Mouse (Mus musculus) forebrain, embryonic 10.5 days (tissue): ENCODE measurements at regions not wholly inside any gene's neighbourhood (a gene's known extent, or its start where the extent isn't known, plus 50 kb on each side); places are given as distances from the start of the nearest gene placed in this dataset.

Source experiments
- DNase-seq: peaks from one replicate; pipeline ENCODE4 v3.0.0-alpha.2; 2017; ENCODE audit warnings: low spot score; ENCODE audit errors: extremely low spot score
- H3K27ac ChIP-seq: fragments of 300-500 bp; sonication (generic); 2 replicates; pipeline ENCODE4 v1.5.1; 2016; ENCODE audit warnings: mild to moderate bottlenecking
- H3K27me3 ChIP-seq: fragments of 300-500 bp; sonication (generic); 2 replicates; pipeline ENCODE4 v1.6.1; 2016; ENCODE audit warnings: mild to moderate bottlenecking; ENCODE audit not compliant: poor library complexity, severe bottlenecking
- H3K36me3 ChIP-seq: fragments of 300-500 bp; sonication (generic); replicated peaks from 2 replicates; pipeline ENCODE4 v1.6.1; 2016; ENCODE audit warnings: mild to moderate bottlenecking, moderate library complexity
- H3K4me1 ChIP-seq: fragments of 300-500 bp; sonication (generic); 2 replicates; pipeline ENCODE4 v1.6.1; 2016
- H3K4me3 ChIP-seq: fragments of 300-500 bp; sonication (generic); 2 replicates; pipeline ENCODE4 v1.5.1; 2016; ENCODE audit warnings: mild to moderate bottlenecking, moderate library complexity
- H3K9me3 ChIP-seq: fragments of 300-500 bp; sonication (generic); 2 replicates; pipeline ENCODE4 v1.6.1; 2016; ENCODE audit warnings: mild to moderate bottlenecking, moderate library complexity
- WGBS: fragments of 180-500 bp; shearing (Covaris S2); methylation state at CpG from one replicate; pipeline ENCODE4 v1.1.7; 2016; 5-methylcytosine and 5-hydroxymethylcytosine counted together

DNA sequence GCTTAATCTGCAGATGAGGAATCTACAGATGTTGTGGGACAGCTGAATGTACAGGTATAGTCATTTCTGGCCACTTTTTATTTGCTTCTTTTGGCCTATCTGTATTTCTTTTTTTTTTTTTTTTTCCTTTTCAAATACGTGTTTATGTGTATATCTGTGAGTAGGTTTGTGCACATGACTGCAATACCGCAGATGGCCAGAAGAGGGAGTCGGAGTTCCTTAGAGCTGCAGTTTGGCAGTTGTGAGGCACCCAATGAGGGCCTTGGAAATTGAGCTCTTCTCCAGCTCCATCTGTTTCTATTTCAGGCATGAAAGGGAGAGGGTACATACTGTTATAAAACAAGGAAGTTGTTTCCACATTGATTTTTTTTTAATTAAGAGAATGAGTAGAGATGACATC is 137.2 kb upstream of the Smim23 start:
- Histone ChIP-seq H3K4me3 (no peak overlapping the region), H3K4me1 (peaks cover 20% of the 10 kb centered on the region), H3K9me3 (peaks cover 16% of the 10 kb centered on the region), H3K36me3 (no peaks in the 10 kb centered on the region), H3K27me3 (peaks cover 98% of the 10 kb centered on the region), H3K27ac (no peak overlapping the region)
- 74% methylated on average over 3 of the region's 3 CpGs for WGBS
- no peak for DNase-seq

DNA sequence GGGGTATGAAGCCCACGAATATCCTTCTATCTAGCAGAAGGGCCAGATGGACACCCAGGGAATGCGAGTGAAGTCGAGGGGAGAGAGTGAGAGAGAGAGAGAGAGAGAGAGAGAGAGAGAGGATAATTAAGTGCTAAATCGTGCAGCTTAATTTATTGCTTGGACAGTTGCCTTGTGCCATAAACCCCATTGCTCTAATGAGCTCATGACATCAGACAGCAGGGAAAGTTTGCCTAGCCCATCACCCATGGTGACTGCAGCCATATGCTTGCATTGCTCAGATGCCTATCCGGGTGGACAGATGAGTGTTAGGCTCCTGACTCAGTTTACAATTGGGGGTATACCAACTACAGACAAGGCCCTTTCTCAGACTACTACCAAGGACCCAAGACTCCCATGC is 134.6 kb upstream of the Smim23 start:
- Histone ChIP-seq H3K4me3 (no peak overlapping the region), H3K4me1 (peaks cover 12% of the 10 kb centered on the region), H3K27ac (no peak overlapping the region), H3K36me3 (no peaks in the 10 kb centered on the region), H3K27me3 (peaks cover 89% of the 10 kb centered on the region), H3K9me3 (peaks cover 16% of the 10 kb centered on the region)
- DNase-seq = no peak
- 88% methylated on average over 5 of the region's 5 CpGs for WGBS

DNA sequence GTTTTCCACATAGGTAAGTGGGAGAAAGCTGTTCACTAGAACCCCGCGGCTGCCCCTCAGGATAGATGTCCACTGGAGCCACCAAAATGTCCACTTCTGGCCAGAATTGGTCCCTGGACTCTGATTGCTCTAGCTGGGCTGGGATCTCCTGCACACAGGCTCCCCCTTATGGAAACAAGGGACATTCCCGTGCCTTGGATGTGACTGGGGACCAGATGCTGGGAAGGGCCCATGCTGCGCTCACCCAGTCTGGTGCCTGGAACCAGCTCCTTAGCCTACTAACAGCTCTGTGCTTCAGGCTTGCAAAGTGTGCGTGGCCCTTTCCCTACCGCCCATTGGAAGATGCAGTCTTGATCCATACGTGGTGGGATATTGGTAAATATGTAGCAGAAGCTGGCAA is 132.6 kb upstream of the Smim23 start:
- Histone ChIP-seq H3K27ac (no peak overlapping the region), H3K4me3 (no peak overlapping the region), H3K36me3 (no peaks in the 10 kb centered on the region), H3K9me3 (peaks cover 11% of the 10 kb centered on the region), H3K27me3 (peaks cover 79% of the 10 kb centered on the region), H3K4me1 (no peaks in the 10 kb centered on the region)
- peak; percentile 19 for DNase-seq
- WGBS = 30% methylated on average over 7 of the region's 7 CpGs

- peaks cover 32% of the 10 kb centered on the region for H3K27me3 ChIP-seq
- no peak overlapping the region for H3K27ac ChIP-seq
- no peaks in the 10 kb centered on the region for H3K36me3 ChIP-seq
- H3K9me3 ChIP-seq = no peaks in the 10 kb centered on the region
- H3K4me3 ChIP-seq = no peak overlapping the region
- DNase-seq = no peak
- H3K4me1 ChIP-seq = peaks cover 3% of the 10 kb centered on the region; the same call in 1 of the 2 replicates
These were observed 127.9 kb upstream of the Smim23 start for GRCm38 (mm10) chr11:32952271-32952670.

GRCm38 (mm10) chr11:32948132-32948531 is 123.7 kb upstream of the Smim23 start:
- Histone ChIP-seq H3K9me3 (no peaks in the 10 kb centered on the region), H3K4me1 (peaks cover 3% of the 10 kb centered on the region; the same call in 1 of the 2 replicates), H3K36me3 (no peaks in the 10 kb centered on the region), H3K27ac (no peak overlapping the region), H3K4me3 (no peak overlapping the region), H3K27me3 (peaks cover 8% of the 10 kb centered on the region)
- 78% methylated on average over 4 of the region's 4 CpGs for WGBS
- no peak for DNase-seq

GRCm38 (mm10) chr11:32946481-32947001 is 122.1 kb upstream of the Smim23 start:
- Histone ChIP-seq H3K36me3 (no peaks in the 10 kb centered on the region), H3K27ac (no peak overlapping the region), H3K4me3 (no peak overlapping the region), H3K27me3 (peaks cover 10% of the 10 kb centered on the region; the same call in 1 of the 2 replicates), H3K4me1 (peaks cover 11% of the 10 kb centered on the region), H3K9me3 (no peaks in the 10 kb centered on the region)
- DNase-seq = no peak
- 88% methylated on average over 3 of the region's 3 CpGs for WGBS

- no peak for DNase-seq
- Histone ChIP-seq H3K36me3 (no peaks in the 10 kb centered on the region), H3K27ac (no peak overlapping the region), H3K4me1 (peaks cover 15% of the 10 kb centered on the region), H3K4me3 (no peak overlapping the region), H3K9me3 (no peaks in the 10 kb centered on the region), H3K27me3 (peaks cover 10% of the 10 kb centered on the region; the same call in 1 of the 2 replicates)
- WGBS = 85% methylated on average over 2 of the region's 2 CpGs
These were observed 120.7 kb upstream of the Smim23 start for GRCm38 (mm10) chr11:32945071-32945470.

DNA sequence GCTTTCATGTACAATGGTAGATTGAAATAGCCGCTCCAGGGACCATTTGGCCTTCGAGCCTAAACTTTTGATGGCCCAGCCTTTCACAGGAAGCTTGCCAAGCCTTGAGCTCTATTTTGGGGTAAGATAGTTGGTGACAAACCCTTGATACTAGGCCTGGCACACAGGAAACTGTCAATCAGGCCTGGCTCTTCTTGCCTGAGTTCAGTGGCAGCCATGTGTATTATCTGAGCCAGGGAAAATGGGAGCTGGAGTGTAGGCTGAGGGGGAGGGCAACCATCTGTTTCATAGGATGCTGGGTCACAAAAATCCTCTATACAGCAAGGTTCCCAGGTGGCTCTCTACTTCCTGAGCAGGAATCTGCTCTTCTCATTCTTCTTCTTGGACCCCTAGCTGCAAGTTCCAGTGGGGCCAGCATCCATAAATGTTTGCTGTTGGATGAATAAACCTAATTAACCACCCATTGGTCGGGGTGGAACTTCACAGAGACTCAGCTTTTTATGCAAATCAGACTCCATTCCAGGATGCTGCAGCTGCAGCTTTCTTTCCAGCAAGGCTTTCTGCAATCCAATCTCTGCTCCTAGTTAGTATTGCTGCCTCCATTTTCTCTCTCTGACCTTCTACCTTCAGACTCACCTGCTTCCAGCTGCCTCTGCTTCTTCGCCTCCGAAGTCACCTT is 117.1 kb upstream of the Smim23 start:
- Histone ChIP-seq H3K9me3 (no peaks in the 10 kb centered on the region), H3K27ac (no peak overlapping the region), H3K4me1 (peaks cover 21% of the 10 kb centered on the region), H3K4me3 (no peak overlapping the region), H3K27me3 (peaks cover 18% of the 10 kb centered on the region), H3K36me3 (no peaks in the 10 kb centered on the region)
- 72% methylated on average over 5 of the region's 5 CpGs for WGBS
- DNase-seq = no peak

GRCm38 (mm10) chr11:32939102-32939501 is 114.7 kb upstream of the Smim23 start:
- Histone ChIP-seq H3K4me3 (no peak overlapping the region), H3K27me3 (peaks cover 26% of the 10 kb centered on the region), H3K4me1 (peaks cover 21% of the 10 kb centered on the region), H3K36me3 (no peaks in the 10 kb centered on the region), H3K9me3 (no peaks in the 10 kb centered on the region), H3K27ac (no peak overlapping the region)
- no peak for DNase-seq
- WGBS = 86% methylated on average over 1 of the region's 1 CpGs

DNA sequence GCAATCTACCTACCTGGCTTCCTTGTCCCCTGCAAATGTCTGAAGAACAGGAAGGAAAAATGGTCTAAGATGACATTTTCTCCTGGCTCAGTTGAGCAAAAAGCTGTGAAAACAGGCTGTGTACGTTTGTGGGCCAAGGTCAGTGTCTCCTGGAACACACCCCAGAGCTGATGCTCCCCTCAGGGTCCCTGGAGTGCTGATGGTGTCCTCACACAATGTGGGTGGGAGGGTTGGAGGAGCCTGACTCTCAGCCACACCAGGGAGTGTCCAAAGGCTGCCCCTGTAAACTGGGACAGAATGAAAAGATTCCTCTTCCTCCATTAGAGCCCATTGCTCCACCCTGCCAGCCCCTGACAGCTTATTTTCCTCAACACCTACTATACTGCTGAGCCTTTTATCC is 112.8 kb upstream of the Smim23 start:
- H3K27ac ChIP-seq = no peak overlapping the region
- H3K9me3 ChIP-seq = 0 out of 2 replicates have a peak, but pooled peaks cover 7% of the 10 kb centered on the region
- H3K4me3 ChIP-seq = no peak overlapping the region
- WGBS = 53% methylated on average over 1 of the region's 1 CpGs
- H3K4me1 ChIP-seq = peaks cover 16% of the 10 kb centered on the region
- no peak for DNase-seq
- H3K36me3 ChIP-seq = no peaks in the 10 kb centered on the region
- peaks cover 20% of the 10 kb centered on the region for H3K27me3 ChIP-seq

GRCm38 (mm10) chr11:32931928-32932327 is 107.5 kb upstream of the Smim23 start:
- Histone ChIP-seq H3K27me3 (peaks cover 37% of the 10 kb centered on the region), H3K4me3 (no peak overlapping the region), H3K36me3 (no peaks in the 10 kb centered on the region), H3K4me1 (peaks cover 9% of the 10 kb centered on the region), H3K27ac (no peak overlapping the region), H3K9me3 (0 out of 2 replicates have a peak, but pooled peaks cover 7% of the 10 kb centered on the region)
- DNase-seq = no peak
- 66% methylated on average over 9 of the region's 9 CpGs for WGBS

DNA sequence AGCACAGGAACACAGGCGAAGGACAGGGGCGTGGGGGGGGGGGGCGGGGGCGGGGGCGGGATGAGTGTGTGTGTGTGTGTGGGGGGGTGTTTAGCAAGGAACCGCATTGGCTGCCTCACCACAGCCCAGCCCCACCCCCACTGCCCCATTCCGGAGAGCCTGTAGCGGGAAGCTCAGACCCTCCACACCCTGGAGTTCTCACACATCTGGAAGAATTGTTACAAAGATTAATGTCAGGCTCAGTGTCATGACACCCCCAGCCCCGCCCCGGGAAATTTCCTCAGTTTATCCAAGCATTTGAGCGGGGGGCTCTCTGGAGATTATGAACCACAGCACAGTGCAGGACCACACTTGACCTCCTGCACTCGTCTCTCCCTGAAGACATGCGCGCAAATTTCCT is 106.6 kb upstream of the Smim23 start:
- DNase-seq = peak; percentile 19
- peaks cover 43% of the 10 kb centered on the region for H3K27me3 ChIP-seq
- H3K4me1 ChIP-seq = peaks cover 13% of the 10 kb centered on the region
- WGBS = 31% methylated on average over 11 of the region's 14 CpGs
- H3K4me3 ChIP-seq = peak overlapping the region; percentile 19
- H3K36me3 ChIP-seq = no peaks in the 10 kb centered on the region
- 0 out of 2 replicates have a peak, but pooled peaks cover 7% of the 10 kb centered on the region for H3K9me3 ChIP-seq
- H3K27ac ChIP-seq = no peak overlapping the region

DNA sequence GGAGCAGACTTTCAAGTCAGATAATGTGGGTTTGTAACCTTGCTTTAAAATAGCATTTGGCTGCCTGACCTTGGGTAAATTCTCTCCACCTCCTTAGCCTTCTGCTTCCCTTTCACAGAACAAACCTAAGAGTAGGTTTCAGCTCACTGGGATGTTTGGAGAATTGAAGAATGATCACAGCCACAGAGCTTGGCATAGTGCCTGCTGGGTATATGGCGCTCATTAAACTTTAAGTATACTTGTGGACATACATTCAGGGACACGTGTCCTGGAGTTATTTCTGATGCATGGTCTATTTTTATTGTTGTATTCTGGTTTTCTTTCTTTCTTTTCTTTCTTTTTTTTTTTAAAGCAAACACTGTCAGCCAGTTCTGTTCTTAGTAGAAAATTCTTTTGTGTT is 104.4 kb upstream of the Smim23 start:
- no peak overlapping the region for H3K27ac ChIP-seq
- H3K9me3 ChIP-seq = 0 out of 2 replicates have a peak, but pooled peaks cover 7% of the 10 kb centered on the region
- peaks cover 25% of the 10 kb centered on the region for H3K4me1 ChIP-seq
- no peaks in the 10 kb centered on the region for H3K36me3 ChIP-seq
- DNase-seq = no peak
- 91% methylated on average over 2 of the region's 2 CpGs for WGBS
- H3K4me3 ChIP-seq = no peak overlapping the region
- peaks cover 55% of the 10 kb centered on the region for H3K27me3 ChIP-seq
